Mouse (Mus musculus): ENCODE results near the gene Lrrc9. TPM values are rescaled to one million over a fixed set of nuclear protein-coding genes. Genes with fewer than 3 reads are reported as not detected.

Gene Lrrc9
- polyA plus RNA-seq, 1 experiment from 2014 or later: 0.26 TPM

DNA sequence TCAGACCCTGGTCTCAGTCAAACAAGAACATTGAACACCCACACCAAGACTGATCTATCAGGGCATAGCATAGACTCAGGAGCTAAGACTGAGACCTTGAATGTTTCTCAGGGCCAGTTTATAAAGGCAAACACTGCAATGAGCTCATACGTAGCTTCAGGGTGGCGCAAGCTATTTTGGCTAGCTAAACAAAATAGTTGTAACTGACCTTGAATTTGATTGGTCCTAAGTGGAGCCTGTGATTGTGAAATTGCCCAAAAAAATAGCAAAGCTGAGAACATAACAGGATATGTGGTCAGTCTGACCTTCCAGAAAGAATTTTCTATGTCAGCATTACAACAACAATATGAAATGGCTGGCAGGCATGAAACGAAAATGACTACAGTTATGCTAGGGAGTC, 48.3 kb downstream of the Lrrc9 start:
- Histone ChIP-seq H3K4me1 (ENCODE audit: control insufficient read depth, insufficient read depth, low read length) (no peaks in the 10 kb centered on the region), H3K9ac (ENCODE audit: low read depth, low read length) (no peak overlapping the region), H3K9me3 (ENCODE audit: control insufficient read depth, low read length) (no peaks in the 10 kb centered on the region), H3K27ac (replicated peaks; ENCODE audit: low read depth, low read length) (no peak overlapping the region), H3K4me2 (ENCODE audit: low read depth, low read length) (no peak overlapping the region), H3K27me3 (replicated peaks; ENCODE audit: control insufficient read depth, insufficient read depth, low read length) (no peaks in the 10 kb centered on the region), H3K4me3 (ENCODE audit: low read depth, low read length) (no peak overlapping the region), H3K36me3 (ENCODE audit: control insufficient read depth, insufficient read depth, low read length) (no peaks in the 10 kb centered on the region)
- ATAC-seq (ENCODE audit: low read depth) (no peak), DNase-seq (ENCODE audit: low spot score) (peak; percentile 19)
- 78% methylated on average over 3 of the region's 3 CpGs for WGBS

- Histone ChIP-seq H3K27ac (replicated peaks; ENCODE audit: low read depth, low read length) (no peak overlapping the region), H3K4me2 (ENCODE audit: low read depth, low read length) (no peak overlapping the region), H3K36me3 (ENCODE audit: control insufficient read depth, insufficient read depth, low read length) (no peaks in the 10 kb centered on the region), H3K9me3 (ENCODE audit: control insufficient read depth, low read length) (no peaks in the 10 kb centered on the region), H3K27me3 (replicated peaks; ENCODE audit: control insufficient read depth, insufficient read depth, low read length) (no peaks in the 10 kb centered on the region), H3K4me1 (ENCODE audit: control insufficient read depth, insufficient read depth, low read length) (no peaks in the 10 kb centered on the region), H3K9ac (ENCODE audit: low read depth, low read length) (no peak overlapping the region), H3K4me3 (ENCODE audit: low read depth, low read length) (no peak overlapping the region)
- no peak for DNase-seq (ENCODE audit: low spot score)
- no peak for ATAC-seq (ENCODE audit: low read depth)
- WGBS: 60% methylated on average over 3 of the region's 3 CpGs
Observed at GRCm38 (mm10) chr12:72491063-72491719, 49.5 kb downstream of the Lrrc9 start.

DNA sequence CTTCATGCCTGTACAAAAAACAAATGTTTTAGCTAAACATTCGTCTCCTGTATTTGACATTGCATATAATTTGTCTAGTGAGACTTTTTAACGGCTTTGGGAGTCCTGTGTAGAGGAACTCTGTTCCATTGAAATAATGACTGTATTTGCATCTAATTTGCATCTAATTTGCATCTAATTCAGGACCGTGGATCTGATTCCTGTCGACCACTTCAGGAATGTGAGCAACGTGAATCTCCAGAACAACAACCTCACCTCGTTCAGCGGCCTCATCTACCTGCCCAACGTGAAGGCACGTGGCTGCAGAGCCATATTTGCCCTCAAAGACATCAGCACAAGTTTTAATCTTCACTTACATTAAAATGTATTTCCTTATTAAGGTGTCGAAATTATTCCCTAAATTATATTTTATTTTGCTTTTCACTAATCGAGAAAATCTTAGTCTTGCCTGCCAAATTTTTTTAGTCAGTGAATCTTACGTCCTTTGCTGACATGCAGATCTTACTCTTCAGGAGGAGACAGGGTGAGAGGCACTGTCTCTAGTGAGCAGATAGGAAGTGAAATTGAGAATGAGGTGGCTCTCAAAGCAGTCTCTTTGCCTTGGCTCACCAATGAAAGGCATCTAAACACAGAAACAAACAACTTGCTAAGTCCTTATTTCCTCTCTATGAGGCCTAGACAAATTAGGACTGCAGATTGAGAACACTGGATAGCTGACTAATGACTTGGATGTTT, 55.4 kb downstream of the Lrrc9 start:
- no peaks in the 10 kb centered on the region for H3K36me3 ChIP-seq (ENCODE audit: control insufficient read depth, insufficient read depth, low read length)
- H3K27ac ChIP-seq (replicated peaks; ENCODE audit: low read depth, low read length): no peak overlapping the region
- H3K4me3 ChIP-seq (ENCODE audit: low read depth, low read length): no peak overlapping the region
- H3K9ac ChIP-seq (ENCODE audit: low read depth, low read length): no peak overlapping the region
- no peaks in the 10 kb centered on the region for H3K4me1 ChIP-seq (ENCODE audit: control insufficient read depth, insufficient read depth, low read length)
- DNase-seq (ENCODE audit: low spot score) (no peak), ATAC-seq (ENCODE audit: low read depth) (no peak)
- no peaks in the 10 kb centered on the region for H3K9me3 ChIP-seq (ENCODE audit: control insufficient read depth, low read length)
- H3K4me2 ChIP-seq (ENCODE audit: low read depth, low read length): no peak overlapping the region
- no peaks in the 10 kb centered on the region for H3K27me3 ChIP-seq (replicated peaks; ENCODE audit: control insufficient read depth, insufficient read depth, low read length)
- WGBS: 69% methylated on average over 12 of the region's 12 CpGs

GRCm38 (mm10) chr12:72509606-72510005, 67.9 kb downstream of the Lrrc9 start:
- Histone ChIP-seq H3K9ac (ENCODE audit: low read depth, low read length) (no peak overlapping the region), H3K36me3 (ENCODE audit: control insufficient read depth, insufficient read depth, low read length) (no peaks in the 10 kb centered on the region), H3K9me3 (ENCODE audit: control insufficient read depth, low read length) (no peaks in the 10 kb centered on the region), H3K27ac (replicated peaks; ENCODE audit: low read depth, low read length) (no peak overlapping the region), H3K4me2 (ENCODE audit: low read depth, low read length) (no peak overlapping the region), H3K4me3 (ENCODE audit: low read depth, low read length) (no peak overlapping the region), H3K27me3 (replicated peaks; ENCODE audit: control insufficient read depth, insufficient read depth, low read length) (no peaks in the 10 kb centered on the region), H3K4me1 (ENCODE audit: control insufficient read depth, insufficient read depth, low read length) (no peaks in the 10 kb centered on the region)
- ATAC-seq (ENCODE audit: low read depth): no peak
- DNase-seq (ENCODE audit: low spot score): no peak
- WGBS: 35% methylated on average over 7 of the region's 7 CpGs

DNA sequence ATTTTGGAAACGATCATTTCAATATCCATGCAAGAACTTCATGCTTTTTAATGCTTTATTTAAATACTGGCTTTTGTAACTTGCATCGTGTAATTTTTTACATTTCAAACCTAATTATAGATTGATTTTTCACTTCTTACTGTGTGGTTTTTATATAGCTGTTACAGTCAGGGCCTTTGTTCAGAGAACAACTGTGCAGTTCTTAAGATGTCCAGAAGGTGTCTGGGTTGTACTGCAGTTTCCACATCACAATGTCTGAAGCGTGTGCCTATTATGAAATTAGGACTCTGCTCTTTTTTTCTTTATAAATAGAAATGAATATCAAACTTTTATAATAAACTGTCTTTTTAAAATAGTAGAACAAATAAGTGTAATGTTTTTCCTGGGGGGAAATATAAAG, 73.8 kb downstream of the Lrrc9 start:
- WGBS: 56% methylated on average over 3 of the region's 3 CpGs
- H3K4me2 ChIP-seq (ENCODE audit: low read depth, low read length): no peak overlapping the region
- H3K36me3 ChIP-seq (ENCODE audit: control insufficient read depth, insufficient read depth, low read length): no peaks in the 10 kb centered on the region
- H3K27ac ChIP-seq (replicated peaks; ENCODE audit: low read depth, low read length): no peak overlapping the region
- peak; percentile 35 for DNase-seq (ENCODE audit: low spot score)
- ATAC-seq (ENCODE audit: low read depth): no peak
- no peaks in the 10 kb centered on the region for H3K9me3 ChIP-seq (ENCODE audit: control insufficient read depth, low read length)
- no peaks in the 10 kb centered on the region for H3K4me1 ChIP-seq (ENCODE audit: control insufficient read depth, insufficient read depth, low read length)
- no peak overlapping the region for H3K9ac ChIP-seq (ENCODE audit: low read depth, low read length)
- H3K27me3 ChIP-seq (replicated peaks; ENCODE audit: control insufficient read depth, insufficient read depth, low read length): no peaks in the 10 kb centered on the region
- H3K4me3 ChIP-seq (ENCODE audit: low read depth, low read length): no peak overlapping the region

DNA sequence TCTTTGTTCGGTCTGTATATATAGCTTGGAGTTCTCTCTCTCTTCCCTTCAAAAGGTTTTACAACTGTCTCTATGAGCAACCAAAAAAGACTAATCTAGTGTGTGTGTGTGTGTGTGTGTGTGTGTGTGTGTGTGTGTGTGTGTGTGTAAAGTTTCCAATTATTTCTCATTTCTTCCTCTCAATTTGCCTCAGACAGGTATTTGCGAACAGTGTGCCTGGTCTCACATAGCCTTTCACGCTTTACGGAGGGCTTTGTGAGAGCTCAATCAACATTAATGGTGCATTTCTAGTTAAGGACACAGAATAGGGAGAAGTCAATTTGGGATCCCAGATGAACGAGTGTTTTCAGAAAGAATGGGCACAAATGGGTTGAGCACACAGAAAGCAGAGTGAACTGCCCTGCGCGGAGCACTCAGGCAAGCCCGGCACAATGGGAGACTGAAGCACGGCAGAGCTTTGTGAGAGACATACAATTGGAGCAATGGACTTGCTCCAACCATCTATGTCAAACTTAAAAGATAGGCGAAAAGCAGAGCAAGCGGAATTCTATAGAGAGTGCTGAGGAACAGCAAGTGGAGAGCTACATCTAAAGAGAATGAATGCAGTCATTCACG, 76.6 kb downstream of the Lrrc9 start:
- H3K4me3 ChIP-seq (ENCODE audit: low read depth, low read length): no peak overlapping the region
- H3K9ac ChIP-seq (ENCODE audit: low read depth, low read length): no peak overlapping the region
- H3K36me3 ChIP-seq (ENCODE audit: control insufficient read depth, insufficient read depth, low read length): no peaks in the 10 kb centered on the region
- 83% methylated on average over 12 of the region's 12 CpGs for WGBS
- H3K4me1 ChIP-seq (ENCODE audit: control insufficient read depth, insufficient read depth, low read length): no peaks in the 10 kb centered on the region
- DNase-seq (ENCODE audit: low spot score) (no peak), ATAC-seq (ENCODE audit: low read depth) (no peak)
- H3K9me3 ChIP-seq (ENCODE audit: control insufficient read depth, low read length): no peaks in the 10 kb centered on the region
- H3K27ac ChIP-seq (replicated peaks; ENCODE audit: low read depth, low read length): no peak overlapping the region
- H3K27me3 ChIP-seq (replicated peaks; ENCODE audit: control insufficient read depth, insufficient read depth, low read length): no peaks in the 10 kb centered on the region
- H3K4me2 ChIP-seq (ENCODE audit: low read depth, low read length): no peak overlapping the region

- Histone ChIP-seq H3K9me3 (ENCODE audit: control insufficient read depth, low read length) (no peaks in the 10 kb centered on the region), H3K4me2 (ENCODE audit: low read depth, low read length) (no peak overlapping the region), H3K9ac (ENCODE audit: low read depth, low read length) (no peak overlapping the region), H3K27ac (replicated peaks; ENCODE audit: low read depth, low read length) (no peak overlapping the region), H3K36me3 (ENCODE audit: control insufficient read depth, insufficient read depth, low read length) (no peaks in the 10 kb centered on the region), H3K4me3 (ENCODE audit: low read depth, low read length) (no peak overlapping the region), H3K27me3 (replicated peaks; ENCODE audit: control insufficient read depth, insufficient read depth, low read length) (no peaks in the 10 kb centered on the region), H3K4me1 (ENCODE audit: control insufficient read depth, insufficient read depth, low read length) (no peaks in the 10 kb centered on the region)
- ATAC-seq (ENCODE audit: low read depth) (no peak), DNase-seq (ENCODE audit: low spot score) (no peak)
- WGBS: 61% methylated on average over 9 of the region's 9 CpGs
Observed at GRCm38 (mm10) chr12:72519352-72519751, 77.7 kb downstream of the Lrrc9 start.

DNA sequence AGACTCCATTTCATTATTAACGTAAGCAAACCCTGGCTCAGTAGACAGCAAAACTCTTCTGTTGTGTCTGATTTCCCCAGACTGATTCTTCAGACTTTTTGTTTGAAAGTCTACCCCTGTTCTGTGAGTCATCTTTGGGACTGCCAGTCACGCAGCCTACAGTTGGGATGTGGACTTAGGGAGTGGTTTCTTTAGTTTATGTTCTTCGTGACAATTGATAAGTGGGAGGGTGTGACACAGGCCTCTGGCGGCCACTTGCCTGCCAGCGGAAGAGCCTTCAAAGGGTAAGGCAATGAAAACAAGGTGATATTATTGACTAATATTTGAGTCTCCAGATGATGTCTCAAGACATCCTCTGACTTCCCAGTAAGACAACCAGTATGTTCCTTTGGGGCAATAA, 78.2 kb downstream of the Lrrc9 start:
- ATAC-seq (ENCODE audit: low read depth): no peak
- Histone ChIP-seq H3K27me3 (replicated peaks; ENCODE audit: control insufficient read depth, insufficient read depth, low read length) (no peaks in the 10 kb centered on the region), H3K9ac (ENCODE audit: low read depth, low read length) (no peak overlapping the region), H3K4me3 (ENCODE audit: low read depth, low read length) (no peak overlapping the region), H3K4me2 (ENCODE audit: low read depth, low read length) (no peak overlapping the region), H3K4me1 (ENCODE audit: control insufficient read depth, insufficient read depth, low read length) (no peaks in the 10 kb centered on the region), H3K27ac (replicated peaks; ENCODE audit: low read depth, low read length) (no peak overlapping the region), H3K9me3 (ENCODE audit: control insufficient read depth, low read length) (no peaks in the 10 kb centered on the region), H3K36me3 (ENCODE audit: control insufficient read depth, insufficient read depth, low read length) (no peaks in the 10 kb centered on the region)
- 77% methylated on average over 5 of the region's 5 CpGs for WGBS
- no peak for DNase-seq (ENCODE audit: low spot score)

Measured in embryonic facial prominence, embryonic 14.5 days (tissue).